Mouse (Mus musculus) lung, embryonic 14.5 days (tissue): ENCODE results near the gene Gpsm3. TPM values are rescaled to one million over a fixed set of nuclear protein-coding genes. Genes with fewer than 3 reads are reported as not detected.
A peak's percentile ranks its signal among the peaks of the same experiment; 100 is the strongest.

Experiments
- ATAC-seq: fragments of 200-750 bp; cut with Nextera tagmentation; 2 replicates; pipeline ENCODE4 v1.8.0; 2017; ENCODE audit warnings: mild to moderate bottlenecking, moderate TSS enrichment, moderate library complexity; ENCODE audit not compliant: insufficient read depth
- DNase-seq: peaks from one replicate; pipeline ENCODE4 v3.0.0-alpha.2; 2015
- H3K27ac ChIP-seq: fragments of 300-500 bp; sonication (generic); 2 replicates; pipeline ENCODE4 v1.5.1; 2014; ENCODE audit warnings: low read depth, mild to moderate bottlenecking, moderate library complexity
- H3K27me3 ChIP-seq: fragments of 300-500 bp; sonication (generic); 2 replicates; pipeline ENCODE4 v1.6.1; 2014; ENCODE audit warnings: low read length, control low read depth; ENCODE audit not compliant: insufficient read depth
- H3K36me3 ChIP-seq: fragments of 300-500 bp; sonication (generic); 2 replicates; pipeline ENCODE4 v1.6.1; 2014; ENCODE audit warnings: control low read depth; ENCODE audit not compliant: insufficient read depth
- H3K4me1 ChIP-seq: fragments of 300-500 bp; sonication (generic); 2 replicates; pipeline ENCODE4 v1.6.1; 2014; ENCODE audit warnings: antibody characterized with exemption, control low read depth; ENCODE audit not compliant: insufficient read depth
- H3K4me2 ChIP-seq: fragments of 300-500 bp; sonication (generic); 2 replicates; pipeline ENCODE4 v1.6.1; 2014; ENCODE audit warnings: mild to moderate bottlenecking
- H3K4me3 ChIP-seq: fragments of 300-500 bp; sonication (generic); 2 replicates; pipeline ENCODE4 v1.5.1; 2014; ENCODE audit warnings: low read depth, low read length
- H3K9ac ChIP-seq: fragments of 300-500 bp; sonication (generic); 2 replicates; pipeline ENCODE4 v1.6.1; 2014
- H3K9me3 ChIP-seq: fragments of 300-500 bp; sonication (generic); 2 replicates; pipeline ENCODE4 v1.6.1; 2016; ENCODE audit warnings: low read depth, low read length, control low read depth
- CTCF ChIP-seq: IDR thresholded peaks from 2 replicates; pipeline ENCODE4 v1.5.1; 2016; ENCODE audit warnings: antibody characterized with exemption, low read depth
- WGBS: fragments of 180-500 bp; shearing (Covaris S2); extraction: QIAGEN DNeasy Blood & Tissue Kit; methylation state at CpG from one replicate; pipeline ENCODE4 v1.1.7; 2014; 5-methylcytosine and 5-hydroxymethylcytosine counted together
- polyA plus RNA-seq: library from polyadenylated mRNA; unstranded; fragments of >200 nt; fragmentation: Nextera tagmentation; extraction: Ambion mirVana; gene quantifications from 2 replicates; pipeline ENCODE4 v1.2.1, GENCODE M21; 2014

Gpsm3 gene
- polyA plus RNA-seq, 1 experiment from 2014 or later: 14.5 TPM

- peaks cover 40% of the 10 kb centered on the region for H3K36me3 ChIP-seq
- H3K27ac ChIP-seq: no peak overlapping the region
- 67% methylated on average over 9 of the region's 9 CpGs for WGBS
- no peak overlapping the region for H3K4me2 ChIP-seq
- no peaks in the 10 kb centered on the region for H3K27me3 ChIP-seq
- TF ChIP-seq CTCF: no peak
- no peak overlapping the region for H3K9ac ChIP-seq
- ATAC-seq (no peak), DNase-seq (no peak)
- H3K9me3 ChIP-seq: no peaks in the 10 kb centered on the region
- H3K4me3 ChIP-seq: no peak overlapping the region
- peaks cover 18% of the 10 kb centered on the region for H3K4me1 ChIP-seq
These were observed 10.3 kb downstream of the Gpsm3 start for GRCm38 (mm10) chr17:34599891-34600290.

GRCm38 (mm10) chr17:34601796-34602195 lies 12.2 kb downstream of the Gpsm3 start:
- WGBS: 74% methylated on average over 12 of the region's 12 CpGs
- Histone ChIP-seq H3K9ac (no peak overlapping the region), H3K4me2 (peak overlapping the region; percentile 78; the same call in 1 of the 2 replicates), H3K4me1 (peaks cover 18% of the 10 kb centered on the region), H3K27me3 (no peaks in the 10 kb centered on the region), H3K36me3 (peaks cover 22% of the 10 kb centered on the region), H3K4me3 (no peak overlapping the region), H3K9me3 (no peaks in the 10 kb centered on the region), H3K27ac (no peak overlapping the region)
- no peak for ATAC-seq
- TF ChIP-seq CTCF: no peak
- DNase-seq: no peak

- Histone ChIP-seq H3K27me3 (no peaks in the 10 kb centered on the region), H3K4me3 (peak within 1 kb of the TSS; percentile 96), H3K27ac (peak within 1 kb of the TSS; percentile 90), H3K9me3 (no peaks in the 10 kb centered on the region), H3K4me1 (peaks cover 8% of the 10 kb centered on the region), H3K9ac (peak within 1 kb of the TSS; percentile 58), H3K4me2 (peak within 1 kb of the TSS; percentile 95), H3K36me3 (peaks cover 28% of the 10 kb centered on the region)
- ATAC-seq (peak; percentile 95), DNase-seq (peak; percentile 100)
- WGBS: under 1% methylated on average over 30 of the region's 30 CpGs
- no peak for TF ChIP-seq CTCF
These were observed 13.9 kb downstream of the Gpsm3 start, which contains the start of gene Rnf5 for GRCm38 (mm10) chr17:34603375-34604060. Rnf5 (minus strand) TSS chr17:34603690.

GRCm38 (mm10) chr17:34604061-34604508 lies 14.5 kb downstream of the Gpsm3 start, which contains the start of gene Agpat1:
Agpat1 (plus strand) TSS chr17:34604262.
- Histone ChIP-seq H3K9ac (peak within 1 kb of the TSS; percentile 86), H3K4me2 (peak within 1 kb of the TSS; percentile 95), H3K27me3 (no peaks in the 10 kb centered on the region), H3K4me1 (peaks cover 8% of the 10 kb centered on the region; the same call in 1 of the 2 replicates), H3K4me3 (peak within 1 kb of the TSS; percentile 96), H3K27ac (peak within 1 kb of the TSS; percentile 90), H3K9me3 (no peaks in the 10 kb centered on the region), H3K36me3 (peaks cover 29% of the 10 kb centered on the region)
- DNase-seq: peak; percentile 100
- TF ChIP-seq CTCF: no peak
- under 1% methylated on average over 35 of the region's 35 CpGs for WGBS
- ATAC-seq: peak; percentile 86

- 12% methylated on average over 24 of the region's 24 CpGs for WGBS
- Histone ChIP-seq H3K36me3 (peaks cover 29% of the 10 kb centered on the region), H3K9ac (peak overlapping the region; percentile 86), H3K4me2 (peak overlapping the region; percentile 95), H3K4me3 (peak overlapping the region; percentile 96), H3K4me1 (peaks cover 8% of the 10 kb centered on the region; the same call in 1 of the 2 replicates), H3K9me3 (no peaks in the 10 kb centered on the region), H3K27me3 (no peaks in the 10 kb centered on the region), H3K27ac (peak overlapping the region; percentile 90)
- ATAC-seq: no peak; the same call in 1 of the 2 replicates
- DNase-seq: no peak
- TF ChIP-seq CTCF: no peak
These were observed 15.1 kb downstream of the Gpsm3 start for GRCm38 (mm10) chr17:34604511-34605237.

GRCm38 (mm10) chr17:34605609-34606008 lies 16.0 kb downstream of the Gpsm3 start:
- 0% methylated on average over 27 of the region's 30 CpGs for WGBS

More at GRCm38 (mm10) chr17:34605609-34606008, 16.0 kb downstream of the Gpsm3 start:
- peaks cover 8% of the 10 kb centered on the region; the same call in 1 of the 2 replicates for H3K4me1 ChIP-seq
- H3K36me3 ChIP-seq: peaks cover 30% of the 10 kb centered on the region
- no peak for TF ChIP-seq CTCF
- DNase-seq (peak; percentile 97), ATAC-seq (peak; percentile 36)
- peak overlapping the region; percentile 90 for H3K27ac ChIP-seq
- H3K4me2 ChIP-seq: peak overlapping the region; percentile 95
- peak overlapping the region; percentile 96 for H3K4me3 ChIP-seq
- peak overlapping the region; percentile 86 for H3K9ac ChIP-seq
- no peaks in the 10 kb centered on the region for H3K27me3 ChIP-seq
- no peaks in the 10 kb centered on the region for H3K9me3 ChIP-seq
